Mouse (Mus musculus) myocyte (in vitro differentiated cells): ENCODE data around the gene Spem2.

Experiments used
- POLR2A ChIP-seq: IDR thresholded peaks from one replicate; pipeline ENCODE4 v1.6.1; 2011; ENCODE audit warnings: low read depth, mild to moderate bottlenecking, control low read depth, moderate library complexity; ENCODE audit not compliant: insufficient read length
- TCF12 ChIP-seq: IDR thresholded peaks from one replicate; pipeline ENCODE4 v1.6.1; 2011; ENCODE audit warnings: mild to moderate bottlenecking, control low read depth; ENCODE audit not compliant: poor library complexity, insufficient read depth, severe bottlenecking
- USF1 ChIP-seq: IDR thresholded peaks from one replicate; pipeline ENCODE4 v1.6.1; 2011; ENCODE audit warnings: low read depth, mild to moderate bottlenecking, control low read depth, moderate library complexity

- TF ChIP-seq POLR2A = no peak
- TF ChIP-seq TCF12 = no peak
- no peak for TF ChIP-seq USF1
Measured at GRCm38 (mm10) chr11:69804652-69804940, 13.7 kb downstream of the Spem2 start.
